Mouse (Mus musculus): ENCODE measurements around the gene Sardh.

DNA sequence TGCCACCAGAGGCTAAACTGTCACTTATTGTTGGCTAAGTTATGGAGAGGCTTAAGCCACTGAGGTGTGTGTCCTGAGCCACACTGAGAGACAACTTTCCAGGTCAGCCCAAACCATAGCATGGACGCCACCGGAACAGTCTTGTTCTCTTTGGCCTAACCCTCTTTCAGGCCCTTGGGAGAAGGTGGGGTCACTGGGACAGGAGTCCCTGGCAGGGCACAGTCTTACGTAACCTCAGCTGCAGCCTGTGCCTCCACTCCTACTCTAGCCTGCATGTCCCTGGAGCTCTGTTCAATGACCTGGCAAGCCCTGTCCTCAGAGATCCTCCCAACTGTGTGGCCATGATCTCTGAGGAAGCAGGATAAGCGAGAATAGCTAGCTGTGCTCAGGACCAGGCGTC is 41.0 kb downstream of the Sardh start:
- TF ChIP-seq CTCF (IDR thresholded peaks at IDR 0.05; ENCODE audit: control insufficient read depth, insufficient read depth, low read length) = no peak
- TF ChIP-seq POLR2A (IDR thresholded peaks at IDR 0.05; ENCODE audit: borderline replicate concordance, control insufficient read depth, low read depth, low read length) = no peak

Data from bone marrow, adult 2 months (tissue).